Mouse (Mus musculus): ENCODE data around the gene Msto1. TPM values are rescaled to one million over a fixed set of nuclear protein-coding genes. Genes with fewer than 3 reads are reported as not detected.

Msto1 gene
- polyA plus RNA-seq, 2 experiments: 43.0 to 49.9 TPM

DNA sequence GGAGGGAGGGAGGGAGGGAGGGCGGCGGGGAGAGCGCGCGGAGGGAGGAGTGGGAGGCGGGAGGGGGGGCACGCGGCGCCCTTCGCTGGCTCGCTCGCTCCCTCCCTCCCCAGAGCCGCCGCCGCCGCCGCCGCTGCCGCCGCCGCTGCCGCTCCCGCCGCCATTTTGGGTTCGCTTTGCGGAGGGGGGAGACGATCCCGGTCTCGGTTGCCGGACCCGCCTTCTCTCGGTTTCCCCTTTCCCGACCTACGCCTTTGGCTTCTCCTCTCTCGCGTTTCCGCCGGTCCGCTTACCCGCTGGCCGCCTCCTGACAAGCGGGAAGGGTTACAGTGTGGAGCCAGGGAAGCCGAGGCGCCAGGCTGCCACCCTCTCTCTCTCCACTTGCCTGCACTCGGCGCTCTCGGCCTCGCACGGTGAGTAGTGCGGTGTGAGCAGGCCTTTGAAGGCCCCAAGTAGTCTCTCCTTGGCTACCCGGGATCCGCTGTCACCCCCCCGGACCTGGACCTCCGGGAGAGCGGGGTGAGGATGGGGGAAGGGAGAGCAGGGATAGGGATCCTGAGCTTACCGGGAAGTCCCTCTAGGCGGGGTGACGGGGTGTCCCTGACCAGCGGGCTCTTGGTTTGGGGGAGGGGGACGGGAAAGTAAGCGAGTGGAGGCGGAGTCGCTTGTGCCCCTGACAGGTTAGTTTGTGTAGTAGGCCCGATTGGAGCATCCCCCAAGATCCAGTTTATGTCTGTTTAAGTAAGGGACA, 37.0 kb upstream of the Msto1 start, which contains the start of the genes Ash1l and Dap3:
Gene Ash1l (plus strand): TSS at position 47 of the 751 bp plus-strand sequence.
Gene Dap3 (minus strand): TSS at position 606 of the 751 bp plus-strand sequence.
- WGBS: 0% methylated on average over 24 of the region's 64 CpGs
- peak; percentile 31; the same call in 1 of the 2 replicates for TF ChIP-seq POLR2A (IDR thresholded peaks at IDR 0.05; ENCODE audit: borderline replicate concordance, extremely low read depth, insufficient read depth, insufficient read length)
- ATAC-seq (ENCODE audit: low FRiP score, low read depth): peak; percentile 75

DNA sequence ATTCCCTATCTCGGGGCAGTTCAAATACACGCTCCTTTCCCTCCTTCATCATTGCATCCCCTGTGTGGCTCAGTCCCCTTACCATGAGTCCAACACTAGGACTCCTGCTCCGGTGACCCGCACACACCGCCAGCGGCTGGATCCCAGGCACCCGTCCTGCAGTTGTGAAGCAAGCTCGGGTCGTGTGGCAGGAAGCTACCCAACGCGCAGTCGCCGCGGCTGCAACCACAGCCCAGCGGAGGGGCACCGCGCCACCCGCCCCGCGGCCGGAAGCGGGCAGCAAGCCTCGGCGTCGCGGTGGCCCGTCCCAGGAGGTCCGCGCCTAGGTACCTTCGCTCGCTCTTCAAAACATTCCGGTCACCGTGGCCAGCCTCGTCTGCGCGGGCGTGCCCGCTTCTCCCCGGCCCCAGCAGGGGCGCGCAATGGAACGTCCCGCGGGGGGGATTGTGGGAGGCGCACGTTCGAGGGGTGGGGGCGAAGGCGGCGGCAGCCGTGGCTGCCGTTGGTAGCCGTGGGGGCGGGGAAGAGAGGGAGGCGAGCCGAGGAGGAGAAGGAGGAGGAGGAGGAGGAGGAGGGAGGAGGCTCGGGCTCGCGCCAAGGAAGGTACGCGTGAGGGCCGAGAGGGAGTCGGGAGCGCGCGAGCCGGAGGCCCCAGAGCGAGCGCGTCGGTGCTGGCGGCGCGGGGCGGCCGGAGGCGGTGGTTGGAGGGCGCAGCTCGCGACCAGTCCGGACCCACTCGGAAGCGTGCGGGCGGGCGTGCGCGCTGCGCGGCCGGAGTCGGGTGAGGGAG, 36.2 kb upstream of the Msto1 start:
- Histone ChIP-seq H3K9ac (ENCODE audit: low read depth, low read length, severe bottlenecking) (peak overlapping the region; percentile 96), H3K9me3 (ENCODE audit: control insufficient read depth, low read length) (no peaks in the 10 kb centered on the region), H3K36me3 (ENCODE audit: control insufficient read depth, insufficient read depth, low read length) (no peaks in the 10 kb centered on the region), H3K4me1 (ENCODE audit: control insufficient read depth, insufficient read depth, low read length) (peaks cover 16% of the 10 kb centered on the region), H3K27ac (replicated peaks; ENCODE audit: low read depth, low read length) (peak overlapping the region; percentile 99), H3K4me2 (replicated peaks; ENCODE audit: low read depth, low read length, severe bottlenecking) (peak overlapping the region; percentile 61), H3K27me3 (ENCODE audit: control insufficient read depth, insufficient read depth, low read length) (no peaks in the 10 kb centered on the region), H3K4me3 (replicated peaks; ENCODE audit: low read length) (peak overlapping the region; percentile 86)
- no peak; the same call in 1 of the 2 replicates for TF ChIP-seq POLR2A (IDR thresholded peaks at IDR 0.05; ENCODE audit: borderline replicate concordance, extremely low read depth, insufficient read depth, insufficient read length)
- ATAC-seq (ENCODE audit: low FRiP score, low read depth) (peak; percentile 92), DNase-seq (ENCODE audit: low spot score) (peak; percentile 91)
- under 1% methylated on average over 73 of the region's 92 CpGs for WGBS

More for the DNA sequence above, 37.0 kb upstream of the Msto1 start, which contains the start of the genes Ash1l and Dap3:
- Histone ChIP-seq H3K4me2 (replicated peaks; ENCODE audit: low read depth, low read length, severe bottlenecking) (peak within 1 kb of the TSS; percentile 71), H3K27ac (replicated peaks; ENCODE audit: low read depth, low read length) (peak within 1 kb of the TSS; percentile 99), H3K9ac (ENCODE audit: low read depth, low read length, severe bottlenecking) (peak within 1 kb of the TSS; percentile 96), H3K4me3 (replicated peaks; ENCODE audit: low read length) (peak within 1 kb of the TSS; percentile 86), H3K4me1 (ENCODE audit: control insufficient read depth, insufficient read depth, low read length) (peaks cover 16% of the 10 kb centered on the region), H3K27me3 (ENCODE audit: control insufficient read depth, insufficient read depth, low read length) (no peaks in the 10 kb centered on the region), H3K36me3 (ENCODE audit: control insufficient read depth, insufficient read depth, low read length) (no peaks in the 10 kb centered on the region), H3K9me3 (ENCODE audit: control insufficient read depth, low read length) (no peaks in the 10 kb centered on the region)
- DNase-seq (ENCODE audit: low spot score): peak; percentile 56

DNA sequence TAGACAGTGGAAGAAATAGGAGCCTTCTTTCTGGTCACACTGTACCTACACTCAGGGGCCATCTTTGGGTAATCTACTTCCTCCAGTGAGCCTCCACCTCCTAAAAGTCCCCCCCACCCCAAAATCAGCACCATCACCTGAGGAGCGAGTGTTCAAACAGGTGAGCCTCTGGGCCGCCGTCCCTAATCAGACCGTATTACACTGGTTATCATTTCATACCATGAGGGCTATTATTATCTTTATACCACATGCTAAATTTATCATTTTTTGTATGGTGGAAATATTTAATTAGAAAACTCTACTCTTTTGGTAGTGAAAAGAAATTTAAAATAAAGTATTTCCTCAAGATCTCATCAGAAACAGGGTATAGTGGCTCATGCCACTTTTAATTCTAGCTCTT, 30.3 kb upstream of the Msto1 start:
- Histone ChIP-seq H3K9me3 (ENCODE audit: control insufficient read depth, low read length) (no peaks in the 10 kb centered on the region), H3K4me1 (ENCODE audit: control insufficient read depth, insufficient read depth, low read length) (peaks cover 13% of the 10 kb centered on the region), H3K27ac (replicated peaks; ENCODE audit: low read depth, low read length) (no peak overlapping the region), H3K27me3 (ENCODE audit: control insufficient read depth, insufficient read depth, low read length) (no peaks in the 10 kb centered on the region), H3K36me3 (ENCODE audit: control insufficient read depth, insufficient read depth, low read length) (peaks cover 28% of the 10 kb centered on the region), H3K4me3 (replicated peaks; ENCODE audit: low read length) (no peak overlapping the region), H3K4me2 (replicated peaks; ENCODE audit: low read depth, low read length, severe bottlenecking) (no peak overlapping the region), H3K9ac (ENCODE audit: low read depth, low read length, severe bottlenecking) (no peak overlapping the region)
- ATAC-seq (ENCODE audit: low FRiP score, low read depth) (no peak), DNase-seq (ENCODE audit: low spot score) (no peak)
- 87% methylated on average over 4 of the region's 4 CpGs for WGBS
- TF ChIP-seq POLR2A (IDR thresholded peaks at IDR 0.05; ENCODE audit: borderline replicate concordance, extremely low read depth, insufficient read depth, insufficient read length): no peak

DNA sequence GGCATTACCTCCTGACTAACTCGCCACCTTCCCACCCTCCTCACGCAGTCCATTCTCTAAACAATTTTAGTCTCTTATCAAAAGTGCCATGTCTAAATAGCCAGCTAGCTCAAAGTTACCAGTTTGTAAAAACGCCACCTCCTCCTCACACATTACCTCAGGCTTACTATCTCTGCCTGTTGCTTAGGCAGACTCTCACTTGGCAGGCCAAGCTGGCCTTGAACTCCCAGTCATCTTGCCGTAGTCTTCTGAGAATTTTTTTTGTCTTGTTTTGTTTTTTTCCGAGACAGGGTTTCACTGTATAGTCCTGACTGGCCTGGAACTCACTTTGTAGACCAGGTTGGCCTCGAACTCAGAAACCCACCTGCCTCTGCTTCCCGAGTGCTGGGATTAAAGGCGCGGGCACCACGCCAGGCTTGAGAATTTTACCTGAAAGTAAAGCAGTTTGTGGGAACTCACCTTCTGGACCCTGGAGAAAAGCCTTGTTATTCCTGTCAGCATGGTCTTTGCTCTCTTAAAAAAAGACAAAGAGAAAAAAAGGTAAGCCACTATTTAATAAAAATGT, 28.6 kb upstream of the Msto1 start:
- WGBS: 91% methylated on average over 10 of the region's 10 CpGs
- ATAC-seq (ENCODE audit: low FRiP score, low read depth) (no peak), DNase-seq (ENCODE audit: low spot score) (no peak)
- H3K4me3 ChIP-seq (replicated peaks; ENCODE audit: low read length): no peak overlapping the region
- H3K27ac ChIP-seq (replicated peaks; ENCODE audit: low read depth, low read length): no peak overlapping the region
- H3K36me3 ChIP-seq (ENCODE audit: control insufficient read depth, insufficient read depth, low read length): peaks cover 44% of the 10 kb centered on the region
- H3K9ac ChIP-seq (ENCODE audit: low read depth, low read length, severe bottlenecking): no peak overlapping the region
- no peaks in the 10 kb centered on the region for H3K27me3 ChIP-seq (ENCODE audit: control insufficient read depth, insufficient read depth, low read length)
- no peak for TF ChIP-seq POLR2A (IDR thresholded peaks at IDR 0.05; ENCODE audit: borderline replicate concordance, extremely low read depth, insufficient read depth, insufficient read length)
- H3K4me1 ChIP-seq (ENCODE audit: control insufficient read depth, insufficient read depth, low read length): no peaks in the 10 kb centered on the region
- H3K4me2 ChIP-seq (replicated peaks; ENCODE audit: low read depth, low read length, severe bottlenecking): no peak overlapping the region
- H3K9me3 ChIP-seq (ENCODE audit: control insufficient read depth, low read length): no peaks in the 10 kb centered on the region

DNA sequence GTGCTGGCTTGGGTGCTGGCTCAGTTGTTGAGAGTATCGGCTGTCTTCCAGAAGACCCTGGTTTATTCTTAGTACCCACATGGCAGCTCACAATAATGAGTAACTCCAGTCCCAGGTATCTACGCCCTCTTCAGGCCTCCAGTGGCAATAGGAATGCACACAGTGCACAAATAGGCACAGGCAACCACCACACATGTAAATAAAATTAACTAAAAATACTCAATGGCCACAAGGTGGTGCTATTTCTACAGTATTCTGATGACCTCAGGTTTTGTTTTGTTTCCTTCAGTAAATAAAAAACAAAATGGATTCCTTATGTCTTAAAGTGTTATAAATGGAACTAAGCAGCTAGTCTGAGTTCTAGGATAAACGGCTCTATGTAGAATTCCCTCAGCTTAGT, 25.9 kb upstream of the Msto1 start:
- Histone ChIP-seq H3K9ac (ENCODE audit: low read depth, low read length, severe bottlenecking) (no peak overlapping the region), H3K4me3 (replicated peaks; ENCODE audit: low read length) (no peak overlapping the region), H3K4me2 (replicated peaks; ENCODE audit: low read depth, low read length, severe bottlenecking) (no peak overlapping the region), H3K27ac (replicated peaks; ENCODE audit: low read depth, low read length) (no peak overlapping the region), H3K36me3 (ENCODE audit: control insufficient read depth, insufficient read depth, low read length) (peaks cover 68% of the 10 kb centered on the region), H3K9me3 (ENCODE audit: control insufficient read depth, low read length) (no peaks in the 10 kb centered on the region), H3K4me1 (ENCODE audit: control insufficient read depth, insufficient read depth, low read length) (no peaks in the 10 kb centered on the region), H3K27me3 (ENCODE audit: control insufficient read depth, insufficient read depth, low read length) (no peaks in the 10 kb centered on the region)
- DNase-seq (ENCODE audit: low spot score): peak; percentile 84
- WGBS: 69% methylated on average over 3 of the region's 3 CpGs
- no peak; the same call in 1 of the 2 replicates for ATAC-seq (ENCODE audit: low FRiP score, low read depth)
- no peak for TF ChIP-seq POLR2A (IDR thresholded peaks at IDR 0.05; ENCODE audit: borderline replicate concordance, extremely low read depth, insufficient read depth, insufficient read length)
